Mouse (Mus musculus) adrenal gland (tissue): ENCODE data around the gene Scube3.

Source experiments
- intact Hi-C: fragments of 180-260 bp; cut with DNase I; formaldehyde crosslinking; loops from one replicate; pipeline ENCODE4 v1.15.1; 2025

The Scube3 gene

GRCm38 (mm10) chr17:28131156-28131555, 10.8 kb upstream of the Scube3 start:
- intact Hi-C loops: loop anchor here (5.0 kb wide), 1 partner anchor 44 kb away; no protein-coding TSS in a partner anchor

DNA sequence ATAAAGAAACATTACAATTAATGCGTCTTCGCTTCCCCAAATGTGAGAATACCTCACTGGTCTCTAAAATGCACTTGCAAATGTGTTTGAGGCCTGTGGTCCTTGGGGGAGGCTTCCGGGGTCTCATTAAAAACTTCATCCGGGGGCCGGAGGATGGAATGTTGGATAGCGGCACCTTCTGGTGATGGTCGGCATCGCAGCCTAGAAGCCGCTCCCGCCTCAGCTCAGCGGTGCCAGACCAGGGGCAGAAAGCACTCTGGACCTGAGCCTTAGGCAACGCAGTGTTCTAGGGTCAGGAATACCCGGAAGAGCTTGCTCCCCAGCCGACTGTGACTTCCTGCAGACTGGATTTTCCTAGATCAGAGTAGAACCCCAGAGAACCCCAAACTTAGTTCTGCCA, 8.7 kb upstream of the Scube3 start:
- intact Hi-C loops: loop anchor here (5.0 kb wide), 1 partner anchor 46 kb away; no protein-coding TSS in a partner anchor

- intact Hi-C loops: no loop called here
Observed at GRCm38 (mm10) chr17:28135496-28135895, 6.4 kb upstream of the Scube3 start.

DNA sequence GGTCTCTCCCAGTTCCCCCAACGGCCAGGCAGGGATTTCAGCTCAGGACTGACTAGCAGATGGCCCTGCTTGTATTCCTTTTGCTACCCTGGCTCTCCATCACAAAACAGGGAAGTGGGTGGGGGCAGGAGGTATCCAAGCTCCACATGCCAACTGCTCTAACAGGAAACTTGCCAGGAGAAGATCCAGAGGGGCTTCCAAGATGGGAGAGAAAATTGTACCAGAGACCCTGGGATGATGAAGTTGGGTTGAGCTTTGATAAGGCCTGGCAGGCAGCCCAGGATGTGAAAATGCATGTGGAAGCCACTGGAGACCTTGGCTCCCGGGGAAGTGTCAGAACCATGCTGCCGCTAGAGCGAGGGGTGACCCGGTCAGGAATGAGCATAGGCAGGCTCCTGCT, 5.7 kb upstream of the Scube3 start:
- intact Hi-C loops: no loop called here

GRCm38 (mm10) chr17:28138013-28138412, 3.9 kb upstream of the Scube3 start:
- intact Hi-C loops: no loop called here

DNA sequence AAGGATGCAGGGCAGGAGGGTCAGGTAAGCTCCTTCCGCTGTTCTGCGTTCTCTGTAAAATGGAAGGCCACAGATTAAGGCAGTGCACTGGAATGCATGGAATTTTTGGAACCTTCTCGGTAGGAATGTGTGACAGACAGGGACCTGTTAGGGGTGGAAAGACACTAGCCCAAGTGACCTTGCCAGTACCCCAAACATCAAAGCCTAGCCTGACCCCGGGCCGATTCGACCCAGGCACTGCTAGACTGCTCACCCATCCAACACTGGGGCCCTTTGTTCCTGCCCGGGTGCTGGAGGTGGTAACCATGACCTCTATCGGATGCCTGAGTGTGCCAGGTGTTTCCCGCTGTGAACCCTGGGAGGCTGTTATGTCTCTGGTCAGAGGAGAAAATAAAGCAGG, 3.3 kb upstream of the Scube3 start:
- intact Hi-C loops: no loop called here

- intact Hi-C loops: no loop called here
Observed at GRCm38 (mm10) chr17:28140431-28141204, 1.3 kb upstream of the Scube3 start.

DNA sequence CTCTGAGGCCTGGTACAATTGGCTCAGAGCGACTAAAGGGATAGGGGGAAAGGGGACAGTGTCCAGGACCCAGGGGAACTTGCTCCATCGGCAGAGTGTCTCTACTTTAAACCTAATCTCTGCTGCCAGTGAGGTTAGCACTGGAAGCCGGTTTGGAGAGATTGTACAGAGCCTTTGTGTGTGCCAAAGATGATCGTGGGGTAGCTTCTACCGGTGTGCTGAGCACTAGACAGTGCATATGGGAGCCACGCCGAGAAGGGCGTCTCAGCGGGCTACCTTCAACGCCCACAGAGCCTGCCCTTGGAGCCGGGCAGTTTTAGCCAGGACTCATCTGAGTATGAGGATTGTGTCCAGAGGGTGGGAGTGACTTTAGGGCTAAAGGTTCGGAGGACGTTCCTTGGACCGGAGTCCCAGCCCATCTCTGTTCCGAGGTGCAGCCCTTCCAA, 713 bp upstream of the Scube3 start:
- intact Hi-C loops: no loop called here

DNA sequence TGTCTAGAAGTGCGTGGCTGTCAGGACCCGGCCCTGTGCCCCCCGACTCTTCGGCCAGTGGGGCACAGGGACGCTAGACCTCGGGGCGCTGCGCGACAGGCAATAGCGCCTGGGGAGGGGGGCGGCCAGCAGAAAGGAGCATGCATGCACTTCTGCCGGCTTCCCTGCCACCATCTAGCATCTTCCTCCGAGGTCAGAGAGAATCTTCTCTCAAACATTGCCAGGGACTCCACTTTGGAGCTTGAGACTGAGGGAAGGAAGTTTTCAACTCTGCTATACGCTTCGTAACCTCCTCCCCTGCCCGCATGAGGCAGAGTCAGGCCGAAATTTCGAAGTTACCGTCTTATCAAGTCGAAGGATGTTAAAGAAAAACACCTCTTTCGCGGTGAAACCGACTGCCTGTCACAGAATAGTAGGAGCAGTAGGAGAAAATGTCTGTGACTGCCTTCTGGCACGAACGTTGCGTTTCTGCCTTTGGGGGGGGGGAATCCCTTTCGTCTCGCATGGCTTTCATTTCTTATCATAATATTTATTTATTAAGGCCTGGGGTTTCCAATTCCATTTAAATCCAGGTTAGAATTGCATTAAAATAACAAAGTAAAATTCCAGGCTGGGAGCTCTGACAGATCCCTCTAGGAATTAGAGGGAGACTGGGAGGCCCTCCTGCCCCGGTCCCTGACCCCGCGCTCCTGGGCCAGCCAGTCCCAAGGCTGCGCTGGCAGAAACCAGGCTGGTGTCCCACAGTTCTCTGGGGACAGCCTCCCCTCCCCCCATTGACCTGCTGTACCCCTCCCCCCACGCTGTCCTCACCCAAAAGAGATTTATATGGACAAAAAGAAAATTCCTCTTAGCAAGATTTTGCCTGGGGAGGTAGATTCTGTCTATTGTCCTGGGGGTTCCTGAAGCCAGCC, 1.0 kb downstream of the Scube3 start:
- intact Hi-C loops: no loop called here

DNA sequence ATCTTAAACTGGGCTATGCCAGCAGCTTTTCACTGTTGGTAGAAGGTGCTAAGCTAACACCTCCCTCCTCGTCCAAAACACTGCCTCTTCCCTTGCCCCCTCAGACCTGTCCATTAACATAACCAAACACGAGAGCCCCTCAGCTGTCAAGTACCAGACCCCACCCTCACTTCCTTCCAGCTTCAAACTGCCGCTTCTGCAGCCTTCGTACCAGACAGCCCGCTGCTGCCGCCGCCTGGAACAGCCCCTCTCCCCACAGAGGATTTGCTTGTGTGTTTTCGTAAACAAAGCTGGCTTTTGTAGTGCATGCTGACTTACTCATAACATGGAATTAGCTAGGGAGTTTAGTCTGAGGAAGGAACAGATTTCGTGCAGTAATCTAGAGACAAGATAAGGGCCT, 1.8 kb downstream of the Scube3 start:
- intact Hi-C loops: no loop called here

DNA sequence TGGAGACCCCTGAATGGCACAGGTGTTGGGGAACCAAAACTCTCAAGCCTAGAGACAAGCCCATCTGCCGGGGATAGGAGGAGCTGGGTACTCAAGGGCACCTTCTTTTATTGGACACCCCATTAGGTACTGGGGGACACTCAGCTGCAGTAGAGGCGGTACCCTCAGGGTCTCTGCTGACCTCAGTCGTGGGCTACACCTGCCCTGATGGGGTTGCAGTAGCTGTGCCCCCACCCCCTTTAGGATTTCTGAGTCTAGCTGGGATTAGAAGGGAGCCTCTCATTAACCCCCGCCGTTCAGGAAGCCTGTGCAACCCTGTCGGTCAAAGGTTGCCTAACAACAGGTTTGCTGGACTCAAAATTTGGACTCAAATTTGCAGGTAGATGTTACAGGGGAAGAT, 2.3 kb downstream of the Scube3 start:
- intact Hi-C loops: no loop called here

- intact Hi-C loops: no loop called here
Observed at GRCm38 (mm10) chr17:28148288-28148687, 6.3 kb downstream of the Scube3 start.

DNA sequence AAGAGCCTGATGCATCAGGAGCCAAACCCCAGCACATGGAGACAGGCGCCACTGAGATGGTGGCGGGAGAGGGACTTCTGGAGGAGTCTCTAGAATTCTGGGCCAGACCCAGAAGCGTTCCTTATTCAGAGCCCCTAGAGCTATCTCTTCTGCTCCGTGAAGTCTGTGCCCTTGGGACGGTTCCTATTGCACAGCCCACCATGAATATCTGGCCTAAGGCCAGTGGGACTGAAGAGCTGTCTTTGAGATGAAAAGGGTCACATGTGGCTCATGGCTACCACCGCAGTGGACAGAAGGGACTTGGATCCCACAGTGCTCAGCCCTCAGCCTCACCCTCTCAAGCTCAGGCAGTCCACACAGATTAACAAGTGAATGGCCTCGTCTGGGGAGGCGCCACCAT, 7.8 kb downstream of the Scube3 start:
- intact Hi-C loops: no loop called here

GRCm38 (mm10) chr17:28150456-28150855, 8.5 kb downstream of the Scube3 start:
- intact Hi-C loops: no loop called here

GRCm38 (mm10) chr17:28153095-28153494, 11.2 kb downstream of the Scube3 start:
- intact Hi-C loops: no loop called here

GRCm38 (mm10) chr17:28154970-28155369, 13.0 kb downstream of the Scube3 start:
- intact Hi-C loops: no loop called here

DNA sequence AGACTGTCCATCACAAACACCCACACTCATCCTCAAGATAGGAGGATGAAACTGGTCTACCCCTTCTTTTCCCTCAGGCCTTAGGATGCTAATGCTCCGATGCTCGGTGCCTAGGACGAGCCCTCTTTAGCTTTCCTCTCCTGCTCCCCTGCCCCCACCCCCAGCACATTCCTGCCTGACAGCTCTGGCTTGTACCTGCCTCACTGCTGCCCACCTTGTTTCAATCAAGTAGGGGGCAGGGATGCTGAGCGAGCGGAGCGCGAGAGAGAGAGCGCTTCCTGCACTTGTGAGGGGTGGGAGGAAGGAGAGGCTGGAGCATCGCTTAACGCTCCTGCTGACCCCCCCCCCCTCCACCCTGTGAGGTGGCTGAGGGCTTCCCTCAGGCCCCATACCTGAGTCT, 18.4 kb downstream of the Scube3 start:
- intact Hi-C loops: no loop called here

- intact Hi-C loops: no loop called here
Observed at GRCm38 (mm10) chr17:28161310-28161881, 19.5 kb downstream of the Scube3 start.

DNA sequence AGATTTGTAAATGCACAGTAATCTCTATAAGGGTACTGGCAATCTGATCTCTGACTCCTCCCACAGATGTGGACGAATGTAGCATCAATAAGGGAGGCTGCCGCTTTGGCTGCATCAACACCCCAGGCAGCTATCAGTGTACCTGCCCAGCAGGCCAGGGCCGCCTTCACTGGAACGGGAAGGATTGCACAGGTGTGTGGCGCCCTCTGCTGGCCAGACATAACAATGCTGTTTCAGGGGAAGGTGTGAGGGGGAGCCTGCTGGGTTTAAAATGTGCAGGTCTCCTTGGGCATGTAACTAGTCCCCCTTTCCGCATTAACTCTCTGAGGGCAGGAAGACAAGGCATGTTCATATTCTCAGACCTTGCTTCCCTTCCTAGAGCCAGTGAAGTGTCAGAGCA, 21.7 kb downstream of the Scube3 start:
- intact Hi-C loops: loop anchor here (1.0 to 2.0 kb wide), 2 partner anchors 79 to 174 kb away; no protein-coding TSS in a partner anchor

- intact Hi-C loops: no loop called here
Observed at GRCm38 (mm10) chr17:28170460-28171305, 28.7 kb downstream of the Scube3 start.

GRCm38 (mm10) chr17:28172690-28173089, 30.7 kb downstream of the Scube3 start:
- intact Hi-C loops: no loop called here
